Mouse (Mus musculus) CH12.LX (cell line): ENCODE data around the gene Pcdh8. TPM values are rescaled to one million over a fixed set of nuclear protein-coding genes. Genes with fewer than 3 reads are reported as not detected.

ENCODE experiments used
- DNase-seq: peaks from one replicate; pipeline ENCODE4 v3.0.0-alpha.2; 2013; ENCODE audit errors: extremely low read depth
- H3K27ac ChIP-seq: 2 replicates; pipeline ENCODE4 v1.5.1; 2012; ENCODE audit warnings: low read depth, mild to moderate bottlenecking, control low read depth, moderate library complexity; ENCODE audit not compliant: insufficient read depth
- H3K27me3 ChIP-seq: replicated peaks from 2 replicates; pipeline ENCODE3; 2012; ENCODE audit warnings: inconsistent platforms
- H3K36me3 ChIP-seq, 2 experiments: replicated peaks in 1 of 2; 2 replicates each; pipeline versions ENCODE3 to v1.6.1; 2012; ENCODE audit warnings: inconsistent platforms in 1 of 2, low read length in 1 of 2, mild to moderate bottlenecking in 1 of 2, mixed read lengths in 1 of 2, moderate library complexity in 1 of 2; ENCODE audit not compliant: control insufficient read depth in 1 of 2, insufficient read depth in 1 of 2
- H3K4me1 ChIP-seq, 2 experiments: 2 replicates each; pipeline ENCODE4 v1.6.1; 2012; ENCODE audit warnings: inconsistent platforms in 1 of 2, moderate library complexity in 1 of 2; ENCODE audit not compliant: insufficient read depth in 2 of 2, control insufficient read depth in 1 of 2
- H3K4me2 ChIP-seq: 2 replicates; pipeline ENCODE4 v1.6.1; 2012; ENCODE audit warnings: low read depth, mild to moderate bottlenecking, control low read depth; ENCODE audit not compliant: poor library complexity, insufficient read depth, severe bottlenecking
- H3K4me3 ChIP-seq, 3 experiments: fragments of 150-350 bp in 1 of 3; sonication (generic) in 1 of 3; replicated peaks in 1 of 3; 2 replicates each; pipeline versions ENCODE3 to v1.5.1; 2011 to 2012; ENCODE audit warnings: low read depth in 2 of 3, low read length in 2 of 3, mild to moderate bottlenecking in 2 of 3, moderate library complexity in 2 of 3, control low read depth in 1 of 3, improper control_type of control experiment in 1 of 3, inconsistent platforms in 1 of 3, mixed read lengths in 1 of 3; ENCODE audit not compliant: poor library complexity in 1 of 3
- H3K79me2 ChIP-seq: replicated peaks from 2 replicates; pipeline ENCODE4 v1.6.1; 2012; ENCODE audit warnings: mild to moderate bottlenecking, moderate library complexity; ENCODE audit not compliant: control insufficient read depth, poor library complexity, insufficient read depth, severe bottlenecking; ENCODE audit errors: extremely low read depth
- H3K9ac ChIP-seq: 2 replicates; pipeline ENCODE4 v1.6.1; 2012; ENCODE audit warnings: low read depth, mild to moderate bottlenecking, control low read depth, moderate library complexity; ENCODE audit not compliant: insufficient read depth
- H3K9me3 ChIP-seq: replicated peaks from 2 replicates; pipeline ENCODE3; 2012; ENCODE audit warnings: low read length, inconsistent platforms, mixed read lengths
- BHLHE40 ChIP-seq: IDR thresholded peaks from 2 replicates; pipeline ENCODE4 v1.6.1; 2011; ENCODE audit warnings: mild to moderate bottlenecking, low read depth, low read length, improper control_type of control experiment
- CHD1 ChIP-seq: IDR thresholded peaks from 2 replicates; pipeline ENCODE4 v1.6.1; 2012; ENCODE audit warnings: low read depth, low read length, improper control_type of control experiment, inconsistent platforms
- CHD2 ChIP-seq: IDR thresholded peaks from 2 replicates; pipeline ENCODE4 v1.6.1; 2011; ENCODE audit warnings: low read length, improper control_type of control experiment
- ELF1 ChIP-seq: IDR thresholded peaks from 2 replicates; pipeline ENCODE4 v1.6.1; 2014; ENCODE audit warnings: low read depth, mild to moderate bottlenecking, inconsistent platforms, low read length, improper control_type of control experiment
- GABPA ChIP-seq: IDR thresholded peaks from 2 replicates; pipeline ENCODE4 v1.6.1; 2012; ENCODE audit warnings: low read depth, low read length, improper control_type of control experiment, inconsistent platforms; ENCODE audit not compliant: insufficient replicate concordance
- HCFC1 ChIP-seq: IDR thresholded peaks from 2 replicates; pipeline ENCODE4 v1.6.1; 2012; ENCODE audit warnings: low read depth, mild to moderate bottlenecking, inconsistent platforms, low read length, improper control_type of control experiment
- IRF4 ChIP-seq: IDR thresholded peaks from 2 replicates; pipeline ENCODE4 v1.6.1; 2014; ENCODE audit warnings: low read depth, mild to moderate bottlenecking, inconsistent platforms, low read length, improper control_type of control experiment
- JUN ChIP-seq: IDR thresholded peaks from 2 replicates; pipeline ENCODE4 v1.6.1; 2011; ENCODE audit warnings: low read depth, mild to moderate bottlenecking, low read length, improper control_type of control experiment, moderate library complexity; ENCODE audit not compliant: insufficient read depth
- JUND ChIP-seq: conservative IDR thresholded peaks from 2 replicates; pipeline ENCODE4 v1.6.1; 2011; ENCODE audit warnings: low read depth, low read length, improper control_type of control experiment
- MAFK ChIP-seq: IDR thresholded peaks from 2 replicates; pipeline ENCODE4 v1.6.1; 2011; ENCODE audit warnings: low read length, improper control_type of control experiment; ENCODE audit not compliant: insufficient replicate concordance
- MXI1 ChIP-seq: IDR thresholded peaks from 2 replicates; pipeline ENCODE4 v1.6.1; 2011; ENCODE audit warnings: mild to moderate bottlenecking, low read depth, low read length, improper control_type of control experiment
- MYC ChIP-seq: IDR thresholded peaks from 2 replicates; pipeline ENCODE4 v1.6.1; 2011; ENCODE audit warnings: low read depth, mild to moderate bottlenecking, improper control_type of control experiment, low read length
- NELFE ChIP-seq: IDR thresholded peaks from 2 replicates; pipeline ENCODE4 v1.6.1; 2011; ENCODE audit warnings: low read depth, low read length, improper control_type of control experiment
- POLR2A ChIP-seq: IDR thresholded peaks from 2 replicates; pipeline ENCODE4 v1.6.1; 2011; ENCODE audit warnings: low read depth, mild to moderate bottlenecking, improper control_type of control experiment, low read length
- RAD21 ChIP-seq: IDR thresholded peaks from 2 replicates; pipeline ENCODE4 v1.6.1; 2011; ENCODE audit warnings: low read depth, mild to moderate bottlenecking, low read length, improper control_type of control experiment, moderate library complexity
- SIN3A ChIP-seq: IDR thresholded peaks from 2 replicates; pipeline ENCODE4 v1.6.1; 2012; ENCODE audit warnings: low read length, improper control_type of control experiment, inconsistent platforms
- SMC3 ChIP-seq: IDR thresholded peaks from 2 replicates; pipeline ENCODE4 v1.6.1; 2011; ENCODE audit warnings: low read depth, low read length, improper control_type of control experiment
- USF1 ChIP-seq: IDR thresholded peaks from 2 replicates; pipeline ENCODE4 v1.6.1; 2014; ENCODE audit warnings: low read depth, mild to moderate bottlenecking, inconsistent platforms, low read length, improper control_type of control experiment
- USF2 ChIP-seq: conservative IDR thresholded peaks from 2 replicates; pipeline ENCODE4 v1.6.1; 2011; ENCODE audit warnings: low read depth, low read length, improper control_type of control experiment
- ZMIZ1 ChIP-seq: IDR thresholded peaks from 2 replicates; pipeline ENCODE4 v1.6.1; 2012; ENCODE audit warnings: low read depth, mild to moderate bottlenecking, inconsistent platforms, low read length, improper control_type of control experiment
- dilution Hi-C: fragments of 300-500 bp; cut with MboI; formaldehyde crosslinking; loops from 2 replicates; pipeline ENCODE4 v1.14.3; 2020; ENCODE audit warnings: low sequenced_read_pairs; ENCODE audit not compliant: extremely low pct_unique_long_range_greater_than_20kb, extremely low pct_ligation_motif_present
- in situ Hi-C: fragments of 300-500 bp; cut with MboI; formaldehyde crosslinking; loops from 3 replicates; pipeline ENCODE4 v1.14.3; 2019; ENCODE audit warnings: low sequenced_read_pairs, low pct_ligation_motif_present, low pct_unique_long_range_greater_than_20kb, mixed read lengths
- polyA plus RNA-seq: library from polyadenylated mRNA; unstranded; fragments of >175 nt; gene quantifications from 2 replicates; pipeline ENCODE4 v1.2.1, GENCODE M21; 2012; ENCODE audit warnings: low read depth; ENCODE audit not compliant: insufficient read length
- total RNA-seq, 2 experiments: library from RNA; depleted of rRNA; stranded (reverse); fragments of 300-350 nt in 1 of 2; fragments of >200 nt in 1 of 2; gene quantifications; 2 replicates each; pipeline ENCODE4 v1.2.3; 2012 to 2014

Gene Pcdh8
- total and polyA plus RNA-seq, 3 experiments: not detected

DNA sequence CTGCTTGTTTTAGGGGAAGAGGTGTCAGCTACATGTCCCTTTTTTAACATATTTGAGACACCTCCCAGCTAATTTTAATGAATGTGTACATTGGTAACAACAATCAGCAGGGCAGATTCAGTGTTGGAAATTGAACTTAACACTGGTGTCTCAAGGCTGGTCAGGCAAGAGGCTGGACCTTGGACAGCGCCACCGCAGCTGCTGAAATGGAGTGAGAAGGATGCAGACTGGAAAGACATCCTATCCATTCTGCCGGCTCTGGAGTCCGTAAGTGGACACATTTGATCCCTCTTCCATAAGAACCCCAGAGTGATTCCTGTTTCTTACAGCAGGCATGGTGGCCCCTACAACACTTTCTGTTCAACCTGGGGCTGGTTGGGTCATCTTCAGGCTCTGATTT, 14.3 kb upstream of the Pcdh8 start:
- Histone ChIP-seq H3K79me2 (no peaks in the 10 kb centered on the region), H3K9ac (no peak overlapping the region), H3K36me3 (no peaks in the 10 kb centered on the region), H3K27ac (no peak overlapping the region), H3K4me3 (no peak overlapping the region), H3K27me3 (no peaks in the 10 kb centered on the region), H3K9me3 (no peaks in the 10 kb centered on the region), H3K4me1 (peaks cover 0 to 3% of the 10 kb centered on the region in 2 experiments; a peak in 1 of 4 replicates), H3K4me2 (no peak overlapping the region)
- in situ Hi-C loops: no loop called here
- no peak for TF ChIP-seq ZMIZ1
- no peak for TF ChIP-seq MYC
- no peak for TF ChIP-seq CHD2
- no peak for TF ChIP-seq USF2
- no peak for TF ChIP-seq RAD21
- no peak for TF ChIP-seq SMC3
- TF ChIP-seq CHD1: no peak
- no peak for TF ChIP-seq GABPA
- no peak for TF ChIP-seq ELF1
- no peak for TF ChIP-seq POLR2A
- no peak for TF ChIP-seq SIN3A
- TF ChIP-seq HCFC1: no peak
- no peak for TF ChIP-seq USF1
- dilution Hi-C loops: no loop called here
- no peak for DNase-seq

DNA sequence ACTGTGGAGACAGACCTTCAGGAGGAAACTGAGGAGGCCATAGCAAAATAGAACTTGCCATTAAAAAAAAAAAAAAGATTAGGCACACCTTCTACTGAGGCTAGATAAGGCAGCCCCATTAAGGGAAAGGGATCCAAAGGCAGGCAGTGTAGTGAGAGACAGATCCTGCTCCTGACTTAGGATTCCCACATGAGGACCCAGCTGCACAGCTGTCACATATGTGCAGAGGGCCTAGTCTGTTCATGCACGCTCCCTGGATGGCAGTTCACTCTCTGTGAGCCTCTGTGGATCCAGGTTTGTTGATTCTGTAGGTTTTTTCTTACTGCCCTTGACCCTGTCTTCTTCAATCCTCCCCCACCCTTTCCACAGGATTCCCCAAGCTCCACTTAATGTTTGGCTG, 9.8 kb upstream of the Pcdh8 start:
- no peaks in the 10 kb centered on the region for H3K27me3 ChIP-seq
- H3K9ac ChIP-seq: no peak overlapping the region
- H3K79me2 ChIP-seq: no peaks in the 10 kb centered on the region
- no peak overlapping the region for H3K4me3 ChIP-seq
- dilution Hi-C loops (no loop called here), in situ Hi-C loops (no loop called here)
- no peaks in the 10 kb centered on the region for H3K9me3 ChIP-seq
- no peak for DNase-seq
- H3K4me2 ChIP-seq: no peak overlapping the region
- no peak overlapping the region for H3K27ac ChIP-seq
- H3K36me3 ChIP-seq: no peaks in the 10 kb centered on the region
- TF ChIP-seq SIN3A (no peak), SMC3 (no peak), NELFE (no peak), JUND (no peak), IRF4 (no peak), BHLHE40 (no peak), MAFK (no peak), POLR2A (no peak), HCFC1 (no peak), USF1 (no peak), MXI1 (no peak), JUN (no peak), ELF1 (no peak), CHD1 (no peak), ZMIZ1 (no peak)
- TF ChIP-seq, all 38 proteins: peak for 0
- H3K4me1 ChIP-seq: peaks cover 0 to 3% of the 10 kb centered on the region in 2 experiments; a peak in 1 of 4 replicates
